Mouse (Mus musculus) liver, postnatal 0 days (tissue): ENCODE results near the gene Hist1h3d.
"Not testable (repeated sequence)": the region's sequence is repeated elsewhere in the genome, so short reads cannot be mapped to it uniquely, and the experiment has no call there.

Experiments used
- CTCF ChIP-seq: sonication (generic); IDR thresholded peaks from 2 replicates; pipeline ENCODE4 v1.5.1; 2016; ENCODE audit warnings: antibody characterized with exemption, low read depth
- EP300 ChIP-seq: IDR thresholded peaks from 2 replicates; pipeline ENCODE4 v1.6.1; 2016; ENCODE audit warnings: antibody characterized with exemption, low read depth, mild to moderate bottlenecking

GRCm38 (mm10) chr13:23570261-23571021 is 5.1 kb upstream of the Hist1h3d start:
- not testable (repeated sequence) for TF ChIP-seq EP300
- TF ChIP-seq CTCF, result peak; percentile 26; the same call in 1 of the 2 replicates
